Mouse (Mus musculus) myocyte (in vitro differentiated cells): Measurements from ENCODE around the gene Ptpn3. TPM values are rescaled to one million over a fixed set of nuclear protein-coding genes. Genes with fewer than 3 reads are reported as not detected.

Source experiments
- H3K27me3 ChIP-seq: one replicate; pipeline ENCODE4 v1.6.1; 2011; ENCODE audit not compliant: control insufficient read depth, insufficient read depth, insufficient read length
- H3K36me3 ChIP-seq: one replicate; pipeline ENCODE4 v1.6.1; 2011; ENCODE audit not compliant: control insufficient read depth, insufficient read depth
- H3K4me2 ChIP-seq: one replicate; pipeline ENCODE4 v1.6.1; 2011; ENCODE audit warnings: low read depth, control low read depth
- H3K4me3 ChIP-seq: one replicate; pipeline ENCODE4 v1.5.1; 2011; ENCODE audit warnings: mild to moderate bottlenecking, control low read depth, moderate library complexity
- H3K79me2 ChIP-seq: one replicate; pipeline ENCODE4 v1.6.1; 2011; ENCODE audit not compliant: control insufficient read depth, insufficient read depth
- H3ac ChIP-seq: one replicate; pipeline ENCODE4 v1.6.1; 2011; ENCODE audit not compliant: control insufficient read depth, insufficient read length
- CEBPB ChIP-seq: IDR thresholded peaks from 2 replicates; pipeline ENCODE4 v1.6.1; 2011; ENCODE audit warnings: mild to moderate bottlenecking, moderate library complexity; ENCODE audit not compliant: poor library complexity, insufficient read depth, severe bottlenecking
- E2F4 ChIP-seq: IDR thresholded peaks from one replicate; pipeline ENCODE4 v1.6.1; 2011; ENCODE audit warnings: mild to moderate bottlenecking, control low read depth, moderate library complexity; ENCODE audit not compliant: insufficient read depth
- MAX ChIP-seq: IDR thresholded peaks from one replicate; pipeline ENCODE4 v1.6.1; 2011; ENCODE audit warnings: low read depth, mild to moderate bottlenecking, control low read depth
- MYOD1 ChIP-seq, 3 experiments: IDR thresholded peaks; one replicate each; pipeline ENCODE4 v1.6.1; 2011; ENCODE audit warnings: control low read depth in 2 of 3, low read depth in 2 of 3, mild to moderate bottlenecking in 2 of 3, moderate library complexity in 1 of 3; ENCODE audit not compliant: insufficient read length in 2 of 3, control insufficient read depth in 1 of 3
- MYOG ChIP-seq, 3 experiments: IDR thresholded peaks; one replicate each; pipeline ENCODE4 v1.6.1; 2011; ENCODE audit warnings: control low read depth in 2 of 3, low read depth in 2 of 3, mild to moderate bottlenecking in 2 of 3; ENCODE audit not compliant: insufficient read length in 2 of 3, control insufficient read depth in 1 of 3, insufficient read depth in 1 of 3
- POLR2A ChIP-seq: IDR thresholded peaks from one replicate; pipeline ENCODE4 v1.6.1; 2011; ENCODE audit warnings: low read depth, mild to moderate bottlenecking, control low read depth, moderate library complexity; ENCODE audit not compliant: insufficient read length
- POLR2AphosphoS2 ChIP-seq: IDR thresholded peaks from one replicate; pipeline ENCODE4 v1.6.1; 2011; ENCODE audit warnings: low read depth, control low read depth; ENCODE audit not compliant: insufficient read length
- REST ChIP-seq: IDR thresholded peaks from one replicate; pipeline ENCODE4 v1.6.1; 2011; ENCODE audit warnings: mild to moderate bottlenecking, control low read depth, moderate library complexity; ENCODE audit not compliant: insufficient read depth, insufficient read length
- SRF ChIP-seq: IDR thresholded peaks from one replicate; pipeline ENCODE4 v1.6.1; 2011; ENCODE audit warnings: low read depth; ENCODE audit not compliant: control insufficient read depth, insufficient read length
- TCF12 ChIP-seq: IDR thresholded peaks from one replicate; pipeline ENCODE4 v1.6.1; 2011; ENCODE audit warnings: mild to moderate bottlenecking, control low read depth; ENCODE audit not compliant: poor library complexity, insufficient read depth, severe bottlenecking
- TCF3 ChIP-seq: IDR thresholded peaks from one replicate; pipeline ENCODE4 v1.6.1; 2011; ENCODE audit warnings: low read depth, control low read depth; ENCODE audit not compliant: insufficient read length
- USF1 ChIP-seq: IDR thresholded peaks from one replicate; pipeline ENCODE4 v1.6.1; 2011; ENCODE audit warnings: low read depth, mild to moderate bottlenecking, control low read depth, moderate library complexity
- polyA plus RNA-seq: library from polyadenylated mRNA; unstranded; fragments of >200 nt; fragmentation: generic; extraction: Trizol; gene quantifications from one replicate; pipeline ENCODE4 v1.2.1, GENCODE M21; 2012; ENCODE audit warnings: missing spikeins

Gene Ptpn3
- polyA plus RNA-seq, 1 experiment = 3.1 TPM

- Histone ChIP-seq H3K36me3 (no peaks in the 10 kb centered on the region), H3K4me3 (no peak overlapping the region), H3K4me2 (no peak overlapping the region), H3K79me2 (no peaks in the 10 kb centered on the region), H3ac (no peak overlapping the region), H3K27me3 (no peaks in the 10 kb centered on the region)
- TF ChIP-seq POLR2AphosphoS2 (no peak), TCF3 (no peak)
Observed at GRCm38 (mm10) chr4:57335000-57335666, 33.5 kb upstream of the Ptpn3 start.

GRCm38 (mm10) chr4:57333926-57334548 is 32.4 kb upstream of the Ptpn3 start:
- H3K27me3 ChIP-seq = no peaks in the 10 kb centered on the region
- H3K4me3 ChIP-seq = no peak overlapping the region
- H3K4me2 ChIP-seq = no peak overlapping the region
- no peak overlapping the region for H3ac ChIP-seq
- no peak for TF ChIP-seq E2F4
- TF ChIP-seq MYOD1 (IDR thresholded peaks at IDR 0.05; ENCODE audit: control insufficient read depth in 1 of 3, insufficient read length in 2 of 3, low read depth in 2 of 3) = no peak
- TF ChIP-seq POLR2A = no peak
- TF ChIP-seq POLR2AphosphoS2 = no peak
- TF ChIP-seq USF1 = no peak
- TF ChIP-seq TCF3 = no peak
- TF ChIP-seq MAX = no peak
- TF ChIP-seq TCF12 = no peak
- TF ChIP-seq REST = no peak
- TF ChIP-seq CEBPB = no peak
- no peak for TF ChIP-seq MYOG (IDR thresholded peaks at IDR 0.05; ENCODE audit: control insufficient read depth in 1 of 3, insufficient read depth in 1 of 3, insufficient read length in 2 of 3, low read depth in 2 of 3)
- TF ChIP-seq SRF = no peak
- H3K79me2 ChIP-seq = no peaks in the 10 kb centered on the region
- no peaks in the 10 kb centered on the region for H3K36me3 ChIP-seq

GRCm38 (mm10) chr4:57332511-57332910 is 30.9 kb upstream of the Ptpn3 start:
- Histone ChIP-seq H3K4me2 (no peak overlapping the region), H3K4me3 (no peak overlapping the region), H3K79me2 (no peaks in the 10 kb centered on the region), H3K36me3 (no peaks in the 10 kb centered on the region), H3ac (no peak overlapping the region), H3K27me3 (no peaks in the 10 kb centered on the region)
- no peak for TF ChIP-seq SRF
- no peak for TF ChIP-seq POLR2A
- no peak for TF ChIP-seq TCF12
- TF ChIP-seq MAX = no peak

GRCm38 (mm10) chr4:57320606-57321327 is 19.1 kb upstream of the Ptpn3 start:
- H3K27me3 ChIP-seq = no peaks in the 10 kb centered on the region
- no peak overlapping the region for H3ac ChIP-seq
- H3K36me3 ChIP-seq = no peaks in the 10 kb centered on the region
- TF ChIP-seq POLR2AphosphoS2 = no peak
- TF ChIP-seq E2F4 = no peak
- no peak for TF ChIP-seq SRF
- no peak overlapping the region for H3K4me3 ChIP-seq
- peak overlapping the region; percentile 35 for H3K4me2 ChIP-seq
- H3K79me2 ChIP-seq = no peaks in the 10 kb centered on the region

- H3K4me3 ChIP-seq = no peak overlapping the region
- no peak overlapping the region for H3K4me2 ChIP-seq
- no peak overlapping the region for H3ac ChIP-seq
- no peaks in the 10 kb centered on the region for H3K36me3 ChIP-seq
- H3K79me2 ChIP-seq = no peaks in the 10 kb centered on the region
- TF ChIP-seq CEBPB = no peak
- no peak for TF ChIP-seq POLR2A
- H3K27me3 ChIP-seq = no peaks in the 10 kb centered on the region
Observed at GRCm38 (mm10) chr4:57318525-57319212, 17.0 kb upstream of the Ptpn3 start.
